Mouse (Mus musculus) liver, embryonic 11.5 days (tissue): ENCODE data around the gene Cradd. TPM values are rescaled to one million over a fixed set of nuclear protein-coding genes. Genes with fewer than 3 reads are reported as not detected.

Experiments used
- ATAC-seq: fragments of 200-750 bp; cut with Nextera tagmentation; replicated peaks from 2 replicates; pipeline ENCODE4 v1.8.0; 2017; ENCODE audit warnings: moderate number of reproducible peaks, mild to moderate bottlenecking, moderate TSS enrichment, moderate library complexity; ENCODE audit not compliant: low FRiP score
- DNase-seq: peaks from one replicate; pipeline ENCODE4 v3.0.0-alpha.2; 2017; ENCODE audit warnings: low spot score
- H3K27ac ChIP-seq: fragments of 300-500 bp; sonication (generic); 2 replicates; pipeline ENCODE4 v1.5.1; 2014; ENCODE audit warnings: mild to moderate bottlenecking, low read depth, low read length, control low read depth
- H3K27me3 ChIP-seq: fragments of 300-500 bp; sonication (generic); replicated peaks from 2 replicates; pipeline ENCODE4 v1.6.1; 2014; ENCODE audit warnings: low read length, mixed read lengths; ENCODE audit not compliant: control insufficient read depth, insufficient read depth
- H3K36me3 ChIP-seq: fragments of 300-500 bp; sonication (generic); 2 replicates; pipeline ENCODE4 v1.6.1; 2014; ENCODE audit warnings: mild to moderate bottlenecking, low read length, moderate library complexity, mixed read lengths; ENCODE audit not compliant: control insufficient read depth, insufficient read depth
- H3K4me1 ChIP-seq: fragments of 300-500 bp; sonication (generic); replicated peaks from 2 replicates; pipeline ENCODE4 v1.6.1; 2014; ENCODE audit warnings: low read length, mixed read lengths; ENCODE audit not compliant: control insufficient read depth, insufficient read depth
- H3K4me2 ChIP-seq: fragments of 300-500 bp; sonication (generic); 2 replicates; pipeline ENCODE4 v1.6.1; 2014; ENCODE audit warnings: mild to moderate bottlenecking, control low read depth, moderate library complexity
- H3K4me3 ChIP-seq: fragments of 300-500 bp; sonication (generic); 2 replicates; pipeline ENCODE4 v1.5.1; 2014; ENCODE audit warnings: low read depth, low read length, control low read depth
- H3K9ac ChIP-seq: fragments of 300-500 bp; sonication (generic); 2 replicates; pipeline ENCODE4 v1.6.1; 2014; ENCODE audit warnings: low read depth, low read length, control low read depth
- H3K9me3 ChIP-seq: fragments of 300-500 bp; sonication (generic); 2 replicates; pipeline ENCODE4 v1.6.1; 2016; ENCODE audit warnings: low read length, inconsistent platforms, mixed read lengths; ENCODE audit not compliant: control insufficient read depth
- WGBS: fragments of 180-500 bp; shearing (Covaris S2); extraction: QIAGEN DNeasy Blood & Tissue Kit; methylation state at CpG from one replicate; pipeline ENCODE4 v1.1.7; 2014; 5-methylcytosine and 5-hydroxymethylcytosine counted together
- polyA plus RNA-seq: library from polyadenylated mRNA; unstranded; fragments of >200 nt; fragmentation: Nextera tagmentation; extraction: Ambion mirVana; gene quantifications from 2 replicates; pipeline ENCODE4 v1.2.1, GENCODE M21; 2014

Gene Cradd
- polyA plus RNA-seq, 1 experiment from 2014 or later: 10.5 TPM

GRCm38 (mm10) chr10:95210664-95211372 is 113.1 kb downstream of the Cradd start:
- H3K36me3 ChIP-seq: no peaks in the 10 kb centered on the region
- no peaks in the 10 kb centered on the region for H3K9me3 ChIP-seq
- H3K4me1 ChIP-seq: no peaks in the 10 kb centered on the region
- H3K4me3 ChIP-seq: no peak overlapping the region
- no peak overlapping the region for H3K4me2 ChIP-seq
- 74% methylated on average over 7 of the region's 7 CpGs for WGBS
- ATAC-seq: no peak
- no peak overlapping the region for H3K9ac ChIP-seq
- H3K27me3 ChIP-seq: no peaks in the 10 kb centered on the region
- no peak for DNase-seq
- H3K27ac ChIP-seq: no peak overlapping the region

- ATAC-seq (no peak), DNase-seq (no peak)
- no peak overlapping the region for H3K9ac ChIP-seq
- no peak overlapping the region for H3K4me2 ChIP-seq
- H3K27ac ChIP-seq: no peak overlapping the region
- H3K4me1 ChIP-seq: no peaks in the 10 kb centered on the region
- H3K9me3 ChIP-seq: no peaks in the 10 kb centered on the region
- 74% methylated on average over 4 of the region's 4 CpGs for WGBS
- no peak overlapping the region for H3K4me3 ChIP-seq
- H3K36me3 ChIP-seq: no peaks in the 10 kb centered on the region
- no peaks in the 10 kb centered on the region for H3K27me3 ChIP-seq
Observed at GRCm38 (mm10) chr10:95210167-95210566, 113.8 kb downstream of the Cradd start.

GRCm38 (mm10) chr10:95207423-95207822 is 116.5 kb downstream of the Cradd start:
- Histone ChIP-seq H3K9me3 (no peaks in the 10 kb centered on the region), H3K4me3 (no peak overlapping the region), H3K36me3 (no peaks in the 10 kb centered on the region), H3K4me2 (no peak overlapping the region), H3K4me1 (no peaks in the 10 kb centered on the region), H3K27ac (no peak overlapping the region), H3K9ac (no peak overlapping the region), H3K27me3 (no peaks in the 10 kb centered on the region)
- 90% methylated on average over 8 of the region's 8 CpGs for WGBS
- ATAC-seq: no peak
- no peak for DNase-seq

GRCm38 (mm10) chr10:95201514-95201913 is 122.4 kb downstream of the Cradd start:
- DNase-seq (no peak), ATAC-seq (no peak)
- 86% methylated on average over 8 of the region's 8 CpGs for WGBS
- H3K9ac ChIP-seq: no peak overlapping the region
- H3K27ac ChIP-seq: no peak overlapping the region
- H3K4me1 ChIP-seq: no peaks in the 10 kb centered on the region
- H3K4me3 ChIP-seq: no peak overlapping the region
- no peaks in the 10 kb centered on the region for H3K36me3 ChIP-seq
- H3K27me3 ChIP-seq: no peaks in the 10 kb centered on the region
- no peaks in the 10 kb centered on the region for H3K9me3 ChIP-seq
- no peak overlapping the region for H3K4me2 ChIP-seq

GRCm38 (mm10) chr10:95200323-95200722 is 123.6 kb downstream of the Cradd start:
- Histone ChIP-seq H3K4me3 (no peak overlapping the region), H3K4me1 (0 out of 2 replicates have a peak, but pooled peaks cover 1% of the 10 kb centered on the region), H3K4me2 (no peak overlapping the region), H3K36me3 (no peaks in the 10 kb centered on the region), H3K9ac (no peak overlapping the region), H3K27ac (no peak overlapping the region), H3K9me3 (no peaks in the 10 kb centered on the region), H3K27me3 (no peaks in the 10 kb centered on the region)
- DNase-seq: no peak
- WGBS: 79% methylated on average over 7 of the region's 7 CpGs
- no peak for ATAC-seq

- 0 out of 2 replicates have a peak, but pooled peaks cover 4% of the 10 kb centered on the region for H3K4me1 ChIP-seq
- no peaks in the 10 kb centered on the region for H3K9me3 ChIP-seq
- H3K27ac ChIP-seq: no peak overlapping the region
- H3K36me3 ChIP-seq: no peaks in the 10 kb centered on the region
- no peaks in the 10 kb centered on the region for H3K27me3 ChIP-seq
- ATAC-seq (no peak), DNase-seq (no peak)
- H3K4me2 ChIP-seq: no peak overlapping the region
- 64% methylated on average over 11 of the region's 11 CpGs for WGBS
- no peak overlapping the region for H3K9ac ChIP-seq
- H3K4me3 ChIP-seq: no peak overlapping the region
Observed at GRCm38 (mm10) chr10:95199541-95200269, 124.2 kb downstream of the Cradd start.

GRCm38 (mm10) chr10:95197377-95197776 is 126.6 kb downstream of the Cradd start:
- H3K36me3 ChIP-seq: no peaks in the 10 kb centered on the region
- no peaks in the 10 kb centered on the region for H3K27me3 ChIP-seq
- no peak overlapping the region for H3K4me3 ChIP-seq
- no peak overlapping the region for H3K27ac ChIP-seq
- no peak overlapping the region for H3K4me2 ChIP-seq
- ATAC-seq: no peak
- H3K9ac ChIP-seq: no peak overlapping the region
- H3K9me3 ChIP-seq: no peaks in the 10 kb centered on the region
- peaks cover 9% of the 10 kb centered on the region for H3K4me1 ChIP-seq
- no peak for DNase-seq
- 71% methylated on average over 8 of the region's 8 CpGs for WGBS

- ATAC-seq (peak; percentile 87), DNase-seq (no peak)
- Histone ChIP-seq H3K36me3 (no peaks in the 10 kb centered on the region), H3K9me3 (no peaks in the 10 kb centered on the region), H3K27ac (no peak overlapping the region), H3K4me2 (no peak overlapping the region), H3K4me3 (no peak overlapping the region), H3K4me1 (peaks cover 13% of the 10 kb centered on the region), H3K27me3 (no peaks in the 10 kb centered on the region), H3K9ac (no peak overlapping the region)
- WGBS: 58% methylated on average over 5 of the region's 5 CpGs
Observed at GRCm38 (mm10) chr10:95195719-95196118, 128.2 kb downstream of the Cradd start.

- no peak for ATAC-seq
- Histone ChIP-seq H3K27me3 (no peaks in the 10 kb centered on the region), H3K27ac (no peak overlapping the region), H3K9ac (no peak overlapping the region), H3K36me3 (no peaks in the 10 kb centered on the region), H3K9me3 (no peaks in the 10 kb centered on the region), H3K4me1 (peaks cover 13% of the 10 kb centered on the region), H3K4me2 (no peak overlapping the region), H3K4me3 (no peak overlapping the region)
- DNase-seq: no peak
- WGBS: 91% methylated on average over 4 of the region's 4 CpGs
Observed at GRCm38 (mm10) chr10:95194776-95195175, 129.2 kb downstream of the Cradd start.
